In the genomic region with DNA sequence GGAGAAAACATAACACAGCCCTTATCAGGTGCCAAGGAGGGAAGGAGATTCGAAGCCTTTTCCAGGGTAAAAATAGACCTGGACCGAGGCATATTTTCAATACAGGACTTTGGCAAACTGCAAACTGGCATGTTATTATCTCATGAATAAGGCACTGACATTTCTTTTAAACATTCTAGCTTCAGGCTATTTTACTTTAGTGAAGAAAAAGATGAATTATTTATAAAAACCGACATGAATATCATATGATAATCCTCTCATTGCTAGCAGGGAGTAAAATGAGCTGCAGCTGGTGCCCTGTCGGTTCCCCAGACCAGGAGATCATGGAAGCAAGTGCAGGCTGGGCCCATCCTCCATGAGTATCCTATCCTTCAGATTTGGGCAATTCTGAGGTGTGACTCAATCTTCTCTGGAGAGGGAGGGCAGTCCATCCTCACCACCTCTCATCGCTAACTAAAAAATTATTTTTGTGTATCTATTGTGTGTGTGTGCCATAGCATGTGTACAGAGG, we compare ENCODE assay signal across 10 mouse cellular contexts.
"Had no signal": no experiment of that assay in that cellular context is flagged by ENCODE, and none has a peak within 500 bp of the region (broad histone marks: within the 10 kb centered on the region; RNA-seq: fewer than 3 reads in every experiment).

No protein-coding gene starts in this region.

- H3K4me3 ChIP-seq: kidney, embryonic 15.5 days; left cerebral cortex, adult 2 months; limb, embryonic 10.5 days; liver, embryonic 15.5 days; neural tube, embryonic 13.5 days had no signal

- H3K9me3 ChIP-seq: kidney, embryonic 15.5 days; limb, embryonic 10.5 days; liver, embryonic 15.5 days had no signal

- H3K4me1 ChIP-seq: liver, embryonic 15.5 days had no signal

- H3K36me3 ChIP-seq: kidney, embryonic 15.5 days; limb, embryonic 10.5 days; liver, embryonic 15.5 days; neural tube, embryonic 13.5 days had no signal

- H3K4me2 ChIP-seq: kidney, embryonic 15.5 days; liver, embryonic 11.5 days; liver, embryonic 15.5 days; neural tube, embryonic 13.5 days had no signal

- DNase-seq: lung, adult 2 months; right cerebral cortex, adult 18-20 months; right cerebral cortex, postnatal 25 days; thymus, postnatal 4 days had no signal

- H3K27me3 ChIP-seq: kidney, embryonic 15.5 days had no signal

- H3K9ac ChIP-seq: kidney, embryonic 15.5 days; liver, embryonic 15.5 days; neural tube, embryonic 13.5 days had no signal

- H3K27ac ChIP-seq: kidney, embryonic 15.5 days; left cerebral cortex, adult 2 months; limb, embryonic 10.5 days; liver, embryonic 15.5 days; neural tube, embryonic 13.5 days had no signal
